Mouse (Mus musculus) forebrain, embryonic 12.5 days (tissue): ENCODE measurements around the gene Pcx. TPM values are rescaled to one million over a fixed set of nuclear protein-coding genes. Genes with fewer than 3 reads are reported as not detected.

Experiments used
- ATAC-seq: fragments of 200-750 bp; cut with Nextera tagmentation; 2 replicates; pipeline ENCODE4 v1.8.0; 2017; ENCODE audit warnings: moderate TSS enrichment; ENCODE audit not compliant: low FRiP score
- H3K27ac ChIP-seq: fragments of 300-500 bp; sonication (generic); 2 replicates; pipeline ENCODE4 v1.5.1; 2016; ENCODE audit warnings: mild to moderate bottlenecking
- H3K27me3 ChIP-seq: fragments of 300-500 bp; sonication (generic); 2 replicates; pipeline ENCODE4 v1.6.1; 2016; ENCODE audit warnings: mild to moderate bottlenecking
- H3K36me3 ChIP-seq: fragments of 300-500 bp; sonication (generic); replicated peaks from 2 replicates; pipeline ENCODE4 v1.6.1; 2016; ENCODE audit warnings: mild to moderate bottlenecking
- H3K4me1 ChIP-seq: fragments of 300-500 bp; sonication (generic); 2 replicates; pipeline ENCODE4 v1.6.1; 2016
- H3K4me2 ChIP-seq: fragments of 300-500 bp; sonication (generic); 2 replicates; pipeline ENCODE4 v1.6.1; 2016; ENCODE audit warnings: mild to moderate bottlenecking, moderate library complexity
- H3K4me3 ChIP-seq: fragments of 300-500 bp; sonication (generic); replicated peaks from 2 replicates; pipeline ENCODE4 v1.5.1; 2016; ENCODE audit warnings: mild to moderate bottlenecking
- H3K9ac ChIP-seq: fragments of 300-500 bp; sonication (generic); 2 replicates; pipeline ENCODE4 v1.6.1; 2016; ENCODE audit warnings: mild to moderate bottlenecking
- H3K9me3 ChIP-seq: fragments of 300-500 bp; sonication (generic); 2 replicates; pipeline ENCODE4 v1.6.1; 2016
- WGBS: fragments of 180-500 bp; shearing (Covaris S2); methylation state at CpG from one replicate; pipeline ENCODE4 v1.1.7; 2016; 5-methylcytosine and 5-hydroxymethylcytosine counted together
- polyA plus RNA-seq: library from polyadenylated mRNA; unstranded; fragments of >200 nt; fragmentation: Nextera tagmentation; extraction: Ambion mirVana; gene quantifications from 2 replicates; pipeline ENCODE4 v1.2.1, GENCODE M21; 2016

Gene Pcx
- polyA plus RNA-seq, 1 experiment from 2014 or later = 19.2 TPM

GRCm38 (mm10) chr19:4481326-4481725, 28.9 kb upstream of the Pcx start:
- 66% methylated on average over 4 of the region's 4 CpGs for WGBS
- ATAC-seq = no peak
- Histone ChIP-seq H3K36me3 (no peaks in the 10 kb centered on the region), H3K4me2 (no peak overlapping the region), H3K9me3 (no peaks in the 10 kb centered on the region), H3K9ac (no peak overlapping the region), H3K4me1 (peaks cover 10% of the 10 kb centered on the region), H3K27me3 (peaks cover 35% of the 10 kb centered on the region), H3K4me3 (no peak overlapping the region), H3K27ac (no peak overlapping the region)

- WGBS = 92% methylated on average over 3 of the region's 3 CpGs
- H3K4me3 ChIP-seq = no peak overlapping the region
- H3K9me3 ChIP-seq = no peaks in the 10 kb centered on the region
- H3K27me3 ChIP-seq = peaks cover 26% of the 10 kb centered on the region
- no peaks in the 10 kb centered on the region for H3K36me3 ChIP-seq
- no peak overlapping the region for H3K4me2 ChIP-seq
- H3K27ac ChIP-seq = no peak overlapping the region
- H3K4me1 ChIP-seq = peaks cover under 1% of the 10 kb centered on the region
- no peak for ATAC-seq
- no peak overlapping the region for H3K9ac ChIP-seq
These were observed 28.0 kb upstream of the Pcx start for GRCm38 (mm10) chr19:4482111-4482859.

DNA sequence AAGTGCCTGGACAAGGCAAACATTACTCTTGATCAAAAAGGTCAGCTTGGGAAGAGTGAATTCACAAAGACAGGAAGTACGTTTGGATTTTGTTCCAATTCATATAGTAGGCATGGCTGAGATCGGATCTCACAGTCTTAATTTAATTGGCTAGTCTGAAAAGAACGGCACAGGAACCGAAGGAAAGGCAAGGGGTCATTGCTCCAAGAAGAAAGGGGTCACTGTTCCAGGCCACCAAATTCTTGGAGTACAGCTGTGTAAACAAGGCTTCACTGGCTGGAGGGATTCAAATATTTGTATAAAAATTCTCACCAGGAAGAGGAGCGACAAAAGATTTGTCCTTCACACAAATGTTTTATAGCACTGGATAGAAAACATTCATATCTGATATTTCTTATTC, 25.3 kb upstream of the Pcx start:
- H3K4me2 ChIP-seq = no peak overlapping the region
- no peak overlapping the region for H3K4me3 ChIP-seq
- no peaks in the 10 kb centered on the region for H3K9me3 ChIP-seq
- H3K4me1 ChIP-seq = no peaks in the 10 kb centered on the region
- H3K27me3 ChIP-seq = peaks cover 3% of the 10 kb centered on the region; the same call in 1 of the 2 replicates
- no peak for ATAC-seq
- H3K27ac ChIP-seq = no peak overlapping the region
- H3K9ac ChIP-seq = no peak overlapping the region
- no peaks in the 10 kb centered on the region for H3K36me3 ChIP-seq
- WGBS = 59% methylated on average over 5 of the region's 5 CpGs

DNA sequence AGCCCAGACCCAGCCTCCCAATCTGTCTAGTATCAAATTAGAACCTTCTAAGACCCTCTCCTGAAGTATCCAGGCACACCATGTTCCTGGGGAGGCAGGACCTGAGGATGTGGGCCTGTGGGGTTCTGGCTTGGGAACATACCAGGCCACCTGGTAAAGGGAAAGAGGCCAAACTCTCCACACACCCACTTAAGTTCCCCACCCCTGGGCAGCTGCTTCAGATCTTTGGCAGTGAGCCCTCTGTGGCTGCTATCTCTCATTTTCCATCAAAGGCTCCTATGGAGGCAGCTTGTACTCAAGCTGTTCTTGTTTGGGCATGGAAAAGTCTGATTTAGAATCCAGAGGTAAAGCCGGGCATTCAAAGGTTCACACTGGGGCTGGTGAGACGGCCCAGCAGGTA, 22.4 kb upstream of the Pcx start:
- H3K9ac ChIP-seq = no peak overlapping the region
- H3K4me1 ChIP-seq = no peaks in the 10 kb centered on the region
- H3K4me3 ChIP-seq = no peak overlapping the region
- WGBS = 81% methylated on average over 2 of the region's 2 CpGs
- H3K27ac ChIP-seq = no peak overlapping the region
- H3K4me2 ChIP-seq = no peak overlapping the region
- no peaks in the 10 kb centered on the region for H3K36me3 ChIP-seq
- H3K27me3 ChIP-seq = no peaks in the 10 kb centered on the region
- no peak for ATAC-seq
- H3K9me3 ChIP-seq = no peaks in the 10 kb centered on the region

DNA sequence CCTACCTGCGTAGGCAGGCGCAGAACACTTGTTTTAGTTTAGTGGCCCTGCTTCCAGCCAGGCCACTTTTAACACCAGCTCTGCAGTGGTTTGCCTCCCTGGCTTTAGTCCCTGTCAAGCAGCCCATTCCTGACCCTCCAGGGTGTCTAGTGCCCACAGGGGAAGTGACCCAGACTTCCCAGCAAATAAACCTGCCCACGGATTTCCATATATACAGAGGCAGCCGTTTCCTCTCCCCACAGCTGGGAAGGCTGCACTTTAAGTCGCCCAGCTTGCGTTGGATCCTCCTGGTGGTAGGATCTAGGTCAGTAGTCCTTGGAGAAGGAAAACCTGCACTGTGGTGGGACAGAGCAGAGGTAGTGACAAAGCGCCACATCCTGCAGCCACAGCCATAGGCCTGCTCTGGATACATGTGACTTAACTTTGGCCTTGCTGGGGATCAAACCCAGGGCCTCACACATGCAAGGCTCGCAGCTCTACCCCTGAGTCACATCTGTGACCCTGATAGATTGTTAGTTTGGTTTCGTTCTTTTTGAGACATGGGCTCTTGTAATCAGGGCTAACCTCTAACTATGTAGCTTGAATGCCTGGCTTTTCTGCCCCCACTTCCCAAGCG, 19.1 kb upstream of the Pcx start:
- no peak for ATAC-seq
- WGBS = 78% methylated on average over 10 of the region's 10 CpGs

DNA sequence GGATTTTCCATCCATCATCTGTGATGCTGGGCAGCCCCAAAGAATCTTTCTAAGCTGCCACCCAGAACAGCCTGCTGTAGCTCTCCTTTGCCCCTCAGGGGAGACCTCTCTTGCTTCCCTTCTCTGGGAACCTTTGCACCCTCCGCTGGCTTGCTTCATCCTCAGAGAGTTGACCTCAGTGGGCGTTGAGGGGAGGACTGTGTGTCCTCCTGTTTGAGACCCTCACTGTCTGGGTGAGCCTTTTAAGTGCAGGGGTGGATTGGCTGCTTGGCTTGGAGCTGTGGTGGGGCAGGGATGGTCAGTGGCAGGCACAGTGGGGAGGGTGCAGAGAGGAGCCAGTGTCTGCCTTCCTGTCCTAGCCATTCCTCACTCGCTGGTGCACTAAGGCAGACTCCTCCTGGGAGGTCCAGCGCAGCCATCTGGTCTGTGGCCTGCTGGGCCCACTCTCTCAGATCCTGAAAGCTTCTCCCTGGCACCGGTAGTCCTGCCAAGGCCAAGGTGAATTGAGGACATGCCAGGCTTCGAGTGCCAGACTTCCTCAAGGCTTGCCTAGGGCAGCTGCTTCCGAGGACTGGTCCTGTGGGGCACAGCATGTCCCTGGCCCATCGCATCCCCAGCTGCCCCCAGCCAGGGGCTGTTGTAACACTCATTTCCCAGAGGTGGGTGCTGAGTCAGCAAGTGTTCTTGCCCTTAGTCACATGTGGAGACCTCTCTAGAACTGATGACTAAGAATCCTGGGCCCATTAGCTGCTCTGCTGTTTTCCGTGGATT, 17.6 kb upstream of the Pcx start:
- no peak for ATAC-seq
- 57% methylated on average over 9 of the region's 9 CpGs for WGBS
- Histone ChIP-seq H3K9ac (no peak overlapping the region), H3K4me2 (no peak overlapping the region), H3K27me3 (no peaks in the 10 kb centered on the region), H3K4me1 (peaks cover 2% of the 10 kb centered on the region), H3K27ac (no peak overlapping the region), H3K36me3 (no peaks in the 10 kb centered on the region), H3K9me3 (no peaks in the 10 kb centered on the region), H3K4me3 (no peak overlapping the region)

More for the DNA sequence above, 19.1 kb upstream of the Pcx start:
- Histone ChIP-seq H3K27me3 (no peaks in the 10 kb centered on the region), H3K4me2 (no peak overlapping the region), H3K9ac (no peak overlapping the region), H3K27ac (no peak overlapping the region), H3K4me3 (no peak overlapping the region), H3K4me1 (no peaks in the 10 kb centered on the region), H3K36me3 (no peaks in the 10 kb centered on the region), H3K9me3 (no peaks in the 10 kb centered on the region)

DNA sequence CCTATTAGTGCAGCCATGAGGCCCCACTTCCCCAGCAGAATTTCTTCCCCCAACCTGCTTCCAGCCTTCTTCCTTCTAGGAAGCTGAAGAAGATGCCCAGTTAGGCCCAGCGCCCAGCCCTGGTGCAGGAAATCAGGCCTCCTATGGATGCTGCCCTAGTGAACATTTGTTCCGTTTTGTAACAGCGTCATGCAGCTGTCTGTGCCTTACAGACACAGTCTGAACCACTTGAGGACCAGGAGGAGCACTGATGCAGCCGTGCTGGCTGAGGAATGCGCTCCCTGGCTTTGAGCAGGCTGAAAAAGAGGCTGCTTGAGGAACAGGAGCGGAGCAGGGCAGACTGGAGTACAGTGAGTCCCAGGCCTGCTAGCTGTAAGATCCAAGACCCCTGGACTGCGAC, 15.6 kb upstream of the Pcx start:
- Histone ChIP-seq H3K9ac (no peak overlapping the region), H3K4me3 (no peak overlapping the region), H3K4me1 (peaks cover 5% of the 10 kb centered on the region), H3K27ac (no peak overlapping the region), H3K9me3 (no peaks in the 10 kb centered on the region), H3K27me3 (0 out of 2 replicates have a peak, but pooled peaks cover 6% of the 10 kb centered on the region), H3K4me2 (no peak overlapping the region), H3K36me3 (no peaks in the 10 kb centered on the region)
- WGBS = 79% methylated on average over 7 of the region's 7 CpGs
- no peak for ATAC-seq

DNA sequence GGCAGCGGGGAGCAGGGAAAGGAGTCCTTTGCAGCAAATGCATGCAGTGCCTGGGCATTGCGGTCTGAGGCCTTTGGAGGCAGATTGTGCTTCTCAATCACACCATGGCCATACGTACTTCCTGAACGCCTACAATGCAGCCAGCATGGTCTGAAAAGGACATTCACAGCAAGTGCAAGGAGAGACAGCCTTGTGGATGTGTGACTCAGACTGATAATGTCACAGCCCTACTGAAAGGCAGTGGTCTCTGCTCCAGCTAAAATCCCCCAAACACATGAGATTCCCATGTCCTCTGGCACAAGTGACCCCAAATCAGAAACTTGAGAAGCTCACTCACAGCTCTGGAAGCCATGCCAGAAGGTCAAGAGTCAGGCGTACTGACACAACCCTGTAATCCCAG, 14.5 kb upstream of the Pcx start:
- H3K27ac ChIP-seq = no peak overlapping the region
- H3K27me3 ChIP-seq = 0 out of 2 replicates have a peak, but pooled peaks cover 6% of the 10 kb centered on the region
- peaks cover 5% of the 10 kb centered on the region for H3K4me1 ChIP-seq
- no peak overlapping the region for H3K9ac ChIP-seq
- 88% methylated on average over 5 of the region's 5 CpGs for WGBS
- H3K9me3 ChIP-seq = no peaks in the 10 kb centered on the region
- ATAC-seq = no peak
- H3K36me3 ChIP-seq = no peaks in the 10 kb centered on the region
- no peak overlapping the region for H3K4me3 ChIP-seq
- no peak overlapping the region for H3K4me2 ChIP-seq

- no peak for ATAC-seq
- WGBS = 82% methylated on average over 3 of the region's 3 CpGs
- Histone ChIP-seq H3K27ac (no peak overlapping the region), H3K4me1 (peaks cover 5% of the 10 kb centered on the region), H3K36me3 (no peaks in the 10 kb centered on the region), H3K27me3 (0 out of 2 replicates have a peak, but pooled peaks cover 6% of the 10 kb centered on the region), H3K4me2 (no peak overlapping the region), H3K9ac (no peak overlapping the region), H3K4me3 (no peak overlapping the region), H3K9me3 (no peaks in the 10 kb centered on the region)
These were observed 13.6 kb upstream of the Pcx start for GRCm38 (mm10) chr19:4496535-4497262.

GRCm38 (mm10) chr19:4497263-4497973, 12.9 kb upstream of the Pcx start:
- no peaks in the 10 kb centered on the region for H3K9me3 ChIP-seq
- no peak overlapping the region for H3K27ac ChIP-seq
- H3K4me3 ChIP-seq = no peak overlapping the region
- H3K9ac ChIP-seq = 0 out of 2 replicates have a peak overlapping the region, but pooled peaks have one; percentile 21
- H3K27me3 ChIP-seq = 0 out of 2 replicates have a peak, but pooled peaks cover 6% of the 10 kb centered on the region
- no peaks in the 10 kb centered on the region for H3K36me3 ChIP-seq
- H3K4me2 ChIP-seq = no peak overlapping the region
- H3K4me1 ChIP-seq = peaks cover 5% of the 10 kb centered on the region
- 10% methylated on average over 4 of the region's 4 CpGs for WGBS
- ATAC-seq = peak; percentile 51; the same call in 1 of the 2 replicates

GRCm38 (mm10) chr19:4498062-4498933, 12.0 kb upstream of the Pcx start, which contains the start of gene 2010003K11Rik:
Gene 2010003K11Rik, minus strand, starts transcription at chr19:4498583.
- H3K27ac ChIP-seq = no peak within 1 kb of the TSS
- 0 out of 2 replicates have a peak within 1 kb of the TSS, but pooled peaks have one; percentile 21 for H3K9ac ChIP-seq
- 65% methylated on average over 16 of the region's 16 CpGs for WGBS

More at GRCm38 (mm10) chr19:4498062-4498933, 12.0 kb upstream of the Pcx start, which contains the start of gene 2010003K11Rik:
- ATAC-seq = no peak
- no peaks in the 10 kb centered on the region for H3K9me3 ChIP-seq
- H3K4me3 ChIP-seq = no peak within 1 kb of the TSS
- no peaks in the 10 kb centered on the region for H3K36me3 ChIP-seq
- H3K27me3 ChIP-seq = 0 out of 2 replicates have a peak, but pooled peaks cover 6% of the 10 kb centered on the region
- no peak within 1 kb of the TSS for H3K4me2 ChIP-seq
- peaks cover 5% of the 10 kb centered on the region for H3K4me1 ChIP-seq
